Mouse (Mus musculus): Measurements from ENCODE around the gene Sult1d1. TPM values are rescaled to one million over a fixed set of nuclear protein-coding genes. Genes with fewer than 3 reads are reported as not detected.

Gene Sult1d1
- polyA plus RNA-seq (2017; shearing (Covaris generic)) = under 1 TPM; 0.11 to 0.16 TPM

GRCm38 (mm10) chr5:87568845-87569244 lies at the start of gene Sult1d1:
TSS of gene Sult1d1 (minus strand) at chr5:87569027.

GRCm38 (mm10) chr5:87591494-87591893 lies 22.7 kb upstream of the Sult1d1 start, which contains the start of gene Sult1e1:
TSS of gene Sult1e1 (minus strand) at chr5:87591594.

GRCm38 (mm10) chr5:87538111-87538510 lies 30.7 kb downstream of the Sult1d1 start, which contains the start of gene Sult1b1:
TSS of gene Sult1b1 (minus strand) at chr5:87538195.

Other genes with a start within 250 kb of the Sult1d1 start
- gene Ugt2a3, start 231.8 kb downstream of the Sult1d1 start, polyA plus RNA-seq (2017; shearing (Covaris generic)) = under 1 TPM in 1 of 2 experiments, not detected in 1; 0.14 TPM
- gene Ugt2b38, start 144.8 kb downstream of the Sult1d1 start, polyA plus RNA-seq (2017; shearing (Covaris generic)) = not detected
- not detected for gene Ugt2a2, start 86.8 kb downstream of the Sult1d1 start, polyA plus RNA-seq (2017; shearing (Covaris generic))
- not detected for gene Gm43638, start 82.2 kb downstream of the Sult1d1 start, polyA plus RNA-seq (2017; shearing (Covaris generic))
- gene Ugt2a1, start 78.2 kb downstream of the Sult1d1 start, polyA plus RNA-seq (2017; shearing (Covaris generic)) = not detected
- not detected for gene Sult1b1, start 30.8 kb downstream of the Sult1d1 start, polyA plus RNA-seq (2017; shearing (Covaris generic))
- not detected for gene Sult1e1, start 22.6 kb upstream of the Sult1d1 start, polyA plus RNA-seq (2017; shearing (Covaris generic))
- gene Csn1s1, start 97.2 kb upstream of the Sult1d1 start, polyA plus RNA-seq (2017; shearing (Covaris generic)) = 1 to 10 TPM in 1 of 2 experiments, not detected in 1; 1.3 TPM
- under 1 TPM in 1 of 2 experiments, not detected in 1; 0.31 TPM for gene Csn2, start 130.6 kb upstream of the Sult1d1 start, polyA plus RNA-seq (2017; shearing (Covaris generic))
- gene Csn1s2a, start 205.5 kb upstream of the Sult1d1 start, polyA plus RNA-seq (2017; shearing (Covaris generic)) = 1 to 10 TPM in 1 of 2 experiments, not detected in 1; 1.3 TPM
- gene Csn1s2b, start 239.1 kb upstream of the Sult1d1 start, polyA plus RNA-seq (2017; shearing (Covaris generic)) = under 1 TPM in 1 of 2 experiments, not detected in 1; 0.31 TPM

Measured in activated CD4-positive, CD25-positive, alpha-beta regulatory T cell (primary cell).